In the genomic region with DNA sequence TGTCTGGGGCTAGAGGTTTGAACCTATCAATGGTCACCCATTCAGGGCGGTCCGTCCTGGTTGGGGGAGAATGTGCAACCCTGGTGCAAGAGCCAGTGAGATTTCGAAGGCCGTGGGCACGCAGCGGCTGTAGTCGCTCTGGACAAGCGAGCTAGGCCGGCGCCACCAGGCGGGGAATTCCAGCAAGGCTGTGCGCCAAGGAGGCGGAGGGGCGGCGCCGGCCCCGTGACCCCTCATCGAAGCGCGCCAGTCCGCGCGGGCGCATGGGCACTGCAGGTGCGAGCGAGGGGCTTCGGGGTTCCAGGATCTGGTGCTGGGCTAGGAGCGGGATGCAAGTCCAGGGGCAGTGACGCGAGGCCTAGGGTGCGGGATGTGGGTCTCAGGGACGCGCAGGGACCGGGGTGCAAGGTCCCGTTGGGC, we compare ENCODE assay signal across 8 mouse cellular contexts. TPM values are rescaled to one million over a fixed set of nuclear protein-coding genes. Genes with fewer than 3 reads are reported as not detected.
A peak's percentile ranks its signal among the peaks of the same experiment; 100 is the strongest.
DNase-seq lines count a peak whose midpoint lies in the region; ATAC-seq and TF ChIP-seq lines count a peak whose summit lies in the region.

No protein-coding gene starts in this region.

- intact Hi-C loops in gastrocnemius, adult 2 months (cut with DNase I) = loop anchor here (2.0 kb wide), 2 partner anchors 35 to 41 kb away; a partner anchor contains a TSS
- intact Hi-C loops in left cerebral cortex, postnatal 4 days (cut with DNase I) = no loop called here

- H3K9me3 ChIP-seq in midbrain, embryonic 10.5 days (replicated peaks) = no peaks in the 10 kb centered on the region

- H3K27me3 ChIP-seq in midbrain, embryonic 10.5 days (ENCODE audit: low read depth, poor library complexity, severe bottlenecking) = peaks cover 82% of the 10 kb centered on the region

- peaks cover 35% of the 10 kb centered on the region for H3K4me1 ChIP-seq in midbrain, embryonic 10.5 days

- ATAC-seq in activated CD4-positive, CD25-positive, alpha-beta regulatory T cell, adult 4 months = no peak

- H3K27ac ChIP-seq in gastrocnemius, adult 2 months = peak overlapping the region; percentile 99
- peak overlapping the region; percentile 74 for H3K27ac ChIP-seq in midbrain, embryonic 10.5 days (replicated peaks)

- peak; percentile 88 to 94 for DNase-seq in adrenal gland, adult (ENCODE audit: inconsistent age in 2 of 2, low spot score in 1 of 2)
- DNase-seq in cerebellum, postnatal 25 days = peak; percentile 70 to 79
- DNase-seq in gastrocnemius, adult 2 months = peak; percentile 93
- peak; percentile 59 for DNase-seq in induced T-regulatory cell, adult 2 months (ENCODE audit: low read depth)
- DNase-seq in left cerebral cortex, postnatal 4 days = peak; percentile 75
- DNase-seq in midbrain, embryonic 10.5 days (ENCODE audit: low spot score) = peak; percentile 79
- peak; percentile 63 for DNase-seq in right cerebral cortex, postnatal 4 days

- H3K4me3 ChIP-seq in gastrocnemius, adult 2 months = peak overlapping the region; percentile 98
- peak overlapping the region; percentile 66 for H3K4me3 ChIP-seq in midbrain, embryonic 10.5 days

- TF ChIP-seq CTCF in gastrocnemius, adult 2 months (IDR thresholded peaks at IDR 0.05) = peak; percentile 50

- WGBS in midbrain, embryonic 10.5 days = under 1% methylated on average over 35 of the region's 35 CpGs

- no peaks in the 10 kb centered on the region for H3K36me3 ChIP-seq in midbrain, embryonic 10.5 days

RNA-seq across cellular contexts. Expression of a gene that starts 3.0 kb away (rescaled TPM):
- total RNA-seq in gastrocnemius, adult 2 months (2021) = 1 to 10 TPM; 4.1 to 6.9 TPM
- 1 to 10 TPM; 2.9 TPM for total RNA-seq in left cerebral cortex, postnatal 4 days (2021)
- polyA plus RNA-seq in midbrain, embryonic 10.5 days (2016; fragmentation: Nextera tagmentation; extraction: Ambion mirVana) = 0.97 and 1.0 TPM in 2 replicates
- polyA plus RNA-seq in activated CD4-positive, CD25-positive, alpha-beta regulatory T cell, adult 4 months (2017; shearing (Covaris generic)) = 10 to 100 TPM; 43.2 to 52.8 TPM

RNA-seq across cellular contexts. Expression of a gene that starts 34.5 kb away (rescaled TPM):
- 1 to 10 TPM; 1.9 to 2.8 TPM for total RNA-seq in gastrocnemius, adult 2 months (2021)
- 1 to 10 TPM; 4.1 to 5.3 TPM for total RNA-seq in left cerebral cortex, postnatal 4 days (2021)
- polyA plus RNA-seq in midbrain, embryonic 10.5 days (2016; fragmentation: Nextera tagmentation; extraction: Ambion mirVana) = 7.1 and 7.4 TPM in 2 replicates
- polyA plus RNA-seq in activated CD4-positive, CD25-positive, alpha-beta regulatory T cell, adult 4 months (2017; shearing (Covaris generic)) = 10 to 100 TPM in 1 of 2 experiments, 1 to 10 TPM in 1; 8.5 to 17.3 TPM

RNA-seq across cellular contexts. Expression of a gene that starts 34.5 kb away (rescaled TPM):
- 1 to 10 TPM; 2.7 to 3.0 TPM for total RNA-seq in gastrocnemius, adult 2 months (2021)
- total RNA-seq in left cerebral cortex, postnatal 4 days (2021) = 1 to 10 TPM; 4.2 to 5.1 TPM
- polyA plus RNA-seq in midbrain, embryonic 10.5 days (2016; fragmentation: Nextera tagmentation; extraction: Ambion mirVana) = 6.4 and 6.5 TPM in 2 replicates
- polyA plus RNA-seq in activated CD4-positive, CD25-positive, alpha-beta regulatory T cell, adult 4 months (2017; shearing (Covaris generic)) = 10 to 100 TPM in 1 of 2 experiments, 1 to 10 TPM in 1; 7.4 to 13.7 TPM
